Mouse (Mus musculus): ENCODE measurements around the gene Dglucy.

The Dglucy gene

DNA sequence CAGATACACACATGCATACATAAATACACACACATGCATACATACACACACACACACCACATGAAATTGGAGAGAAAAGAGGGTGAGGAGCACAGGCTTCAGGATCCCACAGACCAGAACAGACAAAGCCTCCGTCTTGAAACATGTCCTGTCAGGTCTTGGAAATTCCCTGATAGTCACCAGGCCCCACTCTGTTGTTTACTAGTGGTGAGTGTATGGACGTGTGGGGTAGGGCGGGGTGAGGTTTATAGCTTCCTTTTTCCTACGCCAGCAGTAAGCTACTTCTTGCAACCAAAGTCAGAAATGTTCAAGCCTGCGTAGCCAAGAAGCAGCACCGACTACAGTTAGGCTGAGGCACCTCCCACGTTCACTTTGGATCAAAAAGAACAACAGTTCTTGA, 104.3 kb downstream of the Dglucy start:
- peak; percentile 90 for DNase-seq (ENCODE audit: low spot score)

DNA sequence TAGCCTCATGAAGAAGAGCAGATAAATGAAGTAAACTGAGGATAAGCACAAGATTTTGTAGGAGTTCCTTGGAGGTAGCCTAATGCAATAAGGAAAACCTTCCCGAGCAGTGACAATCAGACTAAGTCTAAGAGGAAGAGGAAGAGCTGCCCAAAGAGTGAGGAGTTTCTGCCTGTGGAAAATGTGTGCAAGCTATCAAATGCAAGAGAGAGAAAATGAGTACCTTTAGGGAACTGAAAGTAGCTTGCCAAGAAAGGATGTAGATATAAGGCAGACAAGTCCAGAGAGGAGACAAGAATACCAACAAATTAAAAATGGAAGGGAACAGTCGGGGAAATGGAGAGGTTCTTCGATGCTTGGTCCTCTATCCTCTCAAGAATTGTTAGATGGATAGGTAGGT, 106.7 kb downstream of the Dglucy start:
- no peak for DNase-seq (ENCODE audit: low spot score)

DNA sequence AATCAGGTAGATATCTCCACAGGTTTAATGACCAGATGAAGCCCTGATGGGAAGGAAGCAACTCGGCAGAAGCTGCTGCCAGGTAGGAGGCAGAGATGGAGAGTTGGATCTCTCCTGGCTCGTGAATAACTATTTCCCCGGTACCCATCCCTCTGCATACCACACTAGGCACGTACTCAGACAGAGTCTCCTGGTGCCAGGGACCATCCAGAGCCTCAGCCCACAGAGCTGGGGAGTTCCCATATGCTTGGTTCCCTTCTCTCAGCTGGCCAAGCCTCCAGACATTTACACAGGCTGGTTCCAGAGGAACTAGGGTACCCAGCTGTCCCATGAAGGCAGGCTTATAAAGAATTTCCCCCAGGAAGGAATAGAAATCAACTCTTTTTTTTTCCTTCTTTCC, 108.0 kb downstream of the Dglucy start:
- DNase-seq (ENCODE audit: low spot score): no peak

DNA sequence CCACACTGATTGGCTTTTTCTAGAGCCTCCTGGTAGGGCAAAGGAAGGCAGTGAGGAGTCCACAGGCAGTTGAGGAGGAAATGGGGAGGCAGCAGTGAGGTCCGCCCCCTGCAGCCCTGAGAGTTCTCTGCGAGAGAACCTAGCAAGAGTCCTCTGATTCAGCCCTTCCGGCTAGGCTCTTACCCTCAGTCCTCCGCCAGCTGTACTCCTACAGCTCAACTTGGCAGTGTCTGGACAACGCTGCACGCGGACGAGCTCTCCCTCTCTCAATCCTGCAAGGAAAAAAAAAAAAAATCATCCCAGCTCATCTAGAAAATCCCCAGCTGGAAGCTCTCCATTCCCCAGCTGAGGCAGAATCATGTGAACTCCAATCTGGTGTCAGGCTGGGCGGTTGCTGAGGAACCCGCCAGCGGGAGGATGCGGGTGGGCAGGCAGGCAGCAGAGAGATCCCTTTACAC, 109.0 kb downstream of the Dglucy start:
- DNase-seq (ENCODE audit: low spot score): peak; percentile 73

DNA sequence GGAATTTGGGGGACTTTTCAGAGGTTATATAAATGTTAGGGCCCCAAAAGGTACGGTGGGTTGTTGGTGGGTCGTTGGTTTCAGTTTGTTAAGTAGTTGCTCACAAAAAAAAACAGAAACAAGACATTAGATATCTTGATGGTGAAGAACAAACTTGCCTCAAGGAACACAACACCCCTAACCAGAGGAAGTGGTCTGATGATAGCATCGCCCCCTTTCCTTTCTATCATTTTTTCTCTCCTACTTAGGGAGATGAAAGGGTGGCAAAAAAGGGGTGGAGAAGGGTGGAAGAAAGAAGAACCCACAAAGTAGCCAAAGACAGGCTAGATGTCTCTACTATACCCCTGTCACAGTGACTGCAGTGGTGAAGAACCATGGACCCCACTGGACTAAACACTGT, 111.7 kb downstream of the Dglucy start:
- DNase-seq (ENCODE audit: low spot score): peak; percentile 32

DNA sequence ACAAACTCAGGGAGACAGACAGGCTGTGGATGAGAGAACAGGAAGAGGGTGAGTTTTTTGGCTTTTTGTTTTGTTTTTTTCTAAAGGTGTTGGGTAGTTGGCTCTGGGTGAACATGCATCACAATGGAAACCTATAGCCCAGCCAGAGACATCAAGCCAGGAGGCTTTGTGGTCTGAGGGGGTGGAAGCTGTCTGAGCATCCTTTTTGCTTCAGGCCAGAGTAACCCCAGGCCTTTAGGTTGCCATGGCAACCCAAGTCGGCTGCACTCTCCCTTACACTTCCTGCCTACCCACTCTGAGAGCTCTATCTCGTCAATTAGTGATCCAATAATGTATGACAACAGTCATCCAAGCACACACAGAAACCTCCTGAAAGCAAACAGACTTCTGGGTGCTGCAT, 116.6 kb downstream of the Dglucy start:
- DNase-seq (ENCODE audit: low spot score): peak; percentile 86

DNA sequence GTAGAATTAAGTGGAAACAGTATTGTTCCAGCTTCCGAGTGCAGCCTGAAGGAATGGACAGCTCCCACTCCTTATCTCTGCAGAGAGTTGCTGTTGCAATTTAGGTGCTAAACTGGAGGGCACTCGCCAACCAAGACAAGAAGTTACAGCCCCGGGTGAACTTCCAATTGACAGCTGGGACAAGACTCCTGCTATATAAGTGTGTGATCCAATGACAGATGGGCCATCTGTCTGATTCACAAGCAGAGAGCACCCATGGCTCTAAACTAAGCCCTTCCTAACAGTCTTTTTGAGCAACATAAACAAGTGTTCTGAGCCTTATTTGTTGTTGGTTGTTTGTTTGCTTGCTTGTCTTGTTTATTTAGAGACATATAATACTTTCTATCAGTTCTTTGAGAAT, 117.8 kb downstream of the Dglucy start:
- no peak for DNase-seq (ENCODE audit: low spot score)

DNA sequence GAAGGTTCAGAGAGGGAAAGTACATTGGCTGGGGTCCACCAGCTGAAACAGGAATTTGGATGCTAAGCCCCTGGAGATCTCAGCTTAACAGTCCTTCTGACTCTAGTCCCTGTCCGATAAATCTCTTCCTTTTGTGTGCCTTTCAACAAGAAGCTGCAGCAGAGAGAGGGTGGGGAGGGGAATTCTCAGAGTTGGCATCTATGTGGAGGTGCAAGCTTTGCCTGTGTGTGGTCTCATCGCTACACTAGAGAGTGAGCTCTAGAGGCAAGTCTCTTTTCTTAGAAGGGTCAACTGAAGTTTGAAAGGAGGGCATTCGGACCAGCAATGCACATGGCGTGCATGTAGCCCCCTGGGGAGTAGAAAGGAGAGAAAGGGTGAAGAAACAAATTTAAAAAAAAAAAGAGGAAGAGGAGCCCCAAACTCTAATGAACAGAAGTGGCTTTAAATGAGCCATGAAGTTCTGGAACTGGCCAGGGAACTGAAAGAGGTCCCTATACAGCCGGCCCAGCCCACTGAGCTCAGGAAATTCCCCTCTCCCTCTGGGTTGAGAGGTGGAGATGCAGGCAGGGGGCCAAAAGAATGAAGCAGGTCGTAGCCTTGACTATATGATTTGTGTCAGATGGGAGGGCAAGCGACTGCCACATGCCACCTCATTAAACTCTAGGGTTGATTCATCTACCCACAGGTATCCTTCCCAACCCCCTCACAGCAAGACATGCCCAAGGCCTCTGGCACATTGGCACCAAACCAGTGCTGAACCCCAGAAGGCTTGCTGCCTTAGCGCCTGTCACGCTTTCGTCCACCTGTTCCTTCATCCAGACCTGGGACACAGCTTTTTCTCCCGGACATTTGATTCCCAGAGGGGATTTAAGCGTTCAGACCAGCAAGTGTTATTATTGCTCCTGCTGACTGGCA, 119.1 kb downstream of the Dglucy start:
- DNase-seq (ENCODE audit: low spot score): no peak

DNA sequence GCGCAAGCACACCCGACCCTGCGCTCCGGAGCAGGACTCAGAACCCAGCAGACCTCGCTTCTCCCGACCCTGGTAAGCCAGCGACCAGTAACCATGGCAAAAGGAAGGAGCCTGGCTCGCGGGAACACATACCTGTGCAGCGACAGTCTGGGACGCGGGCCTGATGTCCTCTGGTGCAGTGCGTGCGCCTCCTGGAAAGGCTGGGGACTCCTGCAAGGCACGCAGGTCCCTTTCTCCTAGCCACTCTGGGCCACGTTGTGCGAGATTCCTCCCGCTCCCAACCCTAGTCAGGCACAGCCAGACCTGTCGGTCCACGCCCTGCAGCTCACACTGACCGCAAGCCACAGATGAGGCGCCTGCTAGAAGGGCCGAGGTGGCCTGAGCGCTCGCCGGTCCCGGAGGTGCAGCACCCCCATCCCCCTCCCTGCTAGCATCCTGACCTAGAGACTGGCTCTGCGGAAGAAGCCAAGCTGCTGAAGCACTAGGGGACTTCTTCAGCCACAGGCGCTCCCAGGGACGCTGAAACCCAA, 120.3 kb downstream of the Dglucy start:
- DNase-seq (ENCODE audit: low spot score): peak; percentile 38

DNA sequence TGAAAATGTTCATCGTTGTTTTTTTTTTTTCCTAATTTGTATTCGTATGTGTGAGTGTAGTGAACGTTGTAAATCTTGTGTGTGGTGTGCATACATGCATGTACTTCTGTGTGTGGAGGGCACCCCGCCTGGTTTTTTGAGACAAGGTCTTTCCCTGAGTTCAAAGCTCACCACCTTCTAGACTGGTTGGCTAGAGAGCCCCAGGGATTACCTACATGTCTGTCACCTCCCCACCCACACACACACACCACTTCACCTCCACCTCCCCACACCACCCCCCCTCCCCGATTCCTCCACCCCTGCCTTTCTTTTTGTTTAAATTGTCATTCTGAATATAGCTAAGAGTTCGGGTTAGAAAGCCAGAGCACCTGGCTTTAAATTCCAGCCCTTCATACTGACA, 122.0 kb downstream of the Dglucy start:
- peak; percentile 35 for DNase-seq (ENCODE audit: low spot score)

DNA sequence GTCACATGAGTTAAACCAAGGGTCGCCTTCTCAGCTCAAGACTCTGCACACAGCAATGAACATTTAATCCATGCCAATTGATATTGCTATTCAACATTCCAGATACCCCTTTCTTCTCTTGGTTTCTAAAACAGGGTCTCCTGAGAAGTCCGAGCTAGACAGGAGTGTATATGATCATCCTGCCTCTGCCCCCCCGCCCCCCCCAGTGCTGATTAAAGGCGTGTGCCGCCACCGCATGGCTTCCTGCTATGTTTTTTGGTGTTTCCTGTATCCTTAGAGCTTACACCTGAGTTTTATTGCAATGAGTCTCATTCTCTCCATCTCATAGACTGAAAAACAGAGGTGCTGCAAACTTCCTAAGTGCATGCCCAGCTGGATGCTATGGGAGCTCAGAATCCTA, 122.5 kb downstream of the Dglucy start:
- DNase-seq (ENCODE audit: low spot score): peak; percentile 50

DNA sequence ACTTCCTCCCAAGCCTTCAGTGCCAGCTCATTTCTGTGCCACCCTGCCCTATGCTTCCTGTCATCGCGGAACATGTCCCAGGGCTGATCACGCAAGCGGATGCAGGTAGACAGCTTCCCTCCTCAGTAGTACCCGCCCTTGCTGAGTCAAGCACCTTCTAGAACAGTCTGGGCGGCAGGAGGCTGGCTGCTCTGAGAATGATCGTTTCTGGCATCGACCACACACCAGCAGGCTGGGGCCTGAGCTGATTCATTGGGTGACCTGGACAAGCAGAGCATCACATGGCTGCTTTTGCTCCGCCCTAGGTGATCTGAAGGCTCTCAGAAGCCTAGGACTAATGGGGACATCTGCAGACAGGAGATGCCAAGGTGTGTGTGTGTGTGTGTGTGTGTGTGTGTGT, 124.9 kb downstream of the Dglucy start:
- DNase-seq (ENCODE audit: low spot score): peak; percentile 92

DNA sequence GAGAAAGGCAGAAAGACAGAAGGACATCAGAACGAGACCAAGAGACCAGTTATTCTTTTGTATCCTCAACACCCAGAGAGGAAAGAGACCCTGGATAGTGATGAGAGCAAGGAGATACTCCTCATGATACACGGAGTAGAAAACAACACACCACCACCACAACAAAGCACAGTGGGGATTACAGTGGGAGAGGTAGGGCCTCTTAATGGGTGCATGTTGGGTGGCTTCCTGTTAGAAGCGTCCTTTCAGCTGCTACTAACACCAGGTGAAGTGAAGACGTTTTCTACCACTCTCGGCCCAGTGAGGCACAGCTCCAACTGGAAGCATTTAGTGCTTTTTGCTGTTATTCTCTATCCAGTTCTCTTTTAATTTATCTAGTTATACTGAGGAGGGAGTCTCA, 128.0 kb downstream of the Dglucy start:
- DNase-seq (ENCODE audit: low spot score): peak; percentile 68

DNA sequence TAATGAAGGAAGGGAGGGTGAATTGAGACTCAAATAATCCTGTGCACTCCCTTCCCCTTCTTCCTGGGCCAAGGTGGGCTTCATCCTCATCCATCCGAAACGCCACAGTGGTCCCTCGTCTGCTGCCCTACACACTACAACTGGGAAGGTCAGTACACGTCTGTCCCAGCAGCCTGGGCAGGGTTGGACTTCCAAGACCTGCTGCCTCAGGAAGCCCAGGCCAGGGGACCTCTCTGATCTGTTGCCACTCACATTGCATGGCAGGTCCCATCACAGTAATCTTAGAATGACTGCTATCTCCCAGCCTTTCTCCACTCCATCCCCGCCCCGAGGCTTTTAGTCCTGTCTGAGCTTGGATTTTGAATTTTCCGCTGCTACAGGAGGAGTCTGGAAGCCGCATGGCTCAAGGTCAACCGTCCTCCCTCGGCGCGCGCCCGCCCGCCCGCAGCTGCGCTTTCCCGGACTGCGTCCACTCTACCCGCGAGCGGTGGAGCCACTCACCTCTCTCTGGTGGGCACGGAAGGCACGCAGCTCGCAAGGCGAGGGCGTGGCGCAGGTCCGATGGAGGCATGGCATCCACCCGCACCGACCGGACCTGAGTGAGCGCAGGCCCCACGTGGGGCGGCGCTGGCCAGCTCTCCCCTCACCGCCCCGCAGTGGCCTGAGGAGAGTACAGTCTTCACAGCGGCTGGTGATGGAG, 128.9 kb downstream of the Dglucy start, which contains the start of gene Gpr68:
Gene Gpr68, minus strand, starts transcription at position 601 of the 700 bp plus-strand sequence.
- DNase-seq (ENCODE audit: low spot score): no peak

DNA sequence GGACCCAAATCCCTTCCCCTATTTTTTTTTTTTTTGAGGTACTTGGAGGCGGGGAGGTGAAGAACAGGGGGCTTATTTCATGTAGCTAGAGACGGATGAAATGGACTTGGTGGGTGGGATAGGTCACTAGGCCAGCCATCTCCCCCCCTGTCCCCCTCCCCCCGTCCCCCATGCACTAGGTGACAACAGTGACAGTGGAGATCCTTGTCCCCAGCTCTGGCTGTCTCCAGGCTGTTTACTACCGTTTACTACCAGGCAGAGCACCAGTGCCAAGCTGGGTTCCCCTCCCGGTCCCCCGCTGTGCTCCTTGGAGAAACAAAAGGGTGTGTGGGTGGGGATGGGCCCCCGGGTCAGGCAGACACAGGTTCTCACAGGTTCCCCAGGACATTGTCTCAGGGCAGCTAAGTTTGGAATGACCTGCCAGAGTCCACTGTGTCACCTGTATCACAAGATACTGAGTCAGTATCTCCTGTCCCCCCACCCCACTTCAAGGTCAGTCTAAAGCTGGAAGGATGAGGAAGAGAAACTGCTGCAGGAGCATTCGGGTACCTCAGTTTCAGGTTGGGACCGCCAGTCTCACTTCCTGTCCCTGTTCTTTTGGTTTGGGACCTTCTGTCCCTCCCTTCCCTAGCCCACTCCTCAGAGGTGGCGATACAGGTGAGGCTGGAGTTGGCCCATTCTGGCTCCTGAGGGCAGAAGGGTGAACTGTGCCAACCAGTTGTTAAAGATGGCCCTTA, 129.6 kb downstream of the Dglucy start:
- no peak for DNase-seq (ENCODE audit: low spot score)

DNA sequence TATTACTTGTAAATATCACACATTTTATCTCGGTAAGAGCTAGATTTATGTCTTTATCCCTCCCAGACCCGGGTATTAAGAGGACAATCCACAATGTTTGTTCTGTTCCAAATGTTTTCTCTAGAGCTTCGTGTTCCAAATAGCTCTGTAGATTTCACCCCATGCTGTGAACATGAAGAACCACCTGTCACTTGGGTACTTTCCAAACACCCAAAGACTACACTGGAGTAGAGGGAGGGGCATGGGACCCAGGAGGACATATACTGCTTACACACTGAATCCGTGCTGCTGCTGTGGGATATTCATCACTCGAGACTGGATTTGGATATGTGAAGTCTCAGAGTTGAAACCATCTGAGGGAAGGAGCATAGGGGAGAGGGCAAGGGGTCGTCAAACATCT, 130.9 kb downstream of the Dglucy start:
- DNase-seq (ENCODE audit: low spot score): no peak

DNA sequence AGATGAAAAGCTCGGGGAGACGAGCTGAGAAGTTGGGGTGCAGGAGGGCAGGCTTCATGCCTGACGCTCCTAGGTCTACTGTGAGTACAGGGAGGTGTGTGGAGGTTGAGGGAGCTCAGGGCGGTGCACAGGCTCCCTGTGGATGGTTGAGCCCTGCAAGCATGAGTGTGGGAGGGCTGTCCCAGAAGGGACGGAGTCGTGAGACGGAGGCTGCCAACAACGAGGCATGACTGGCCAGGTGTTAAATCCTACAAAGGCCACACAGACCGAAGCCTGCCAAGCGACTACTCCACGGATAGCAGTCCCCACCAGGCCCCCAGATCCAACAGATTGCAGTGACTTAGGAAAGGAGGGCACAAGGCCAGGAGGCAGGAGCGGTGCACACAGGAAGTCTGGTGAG, 131.9 kb downstream of the Dglucy start:
- no peak for DNase-seq (ENCODE audit: low spot score)

DNA sequence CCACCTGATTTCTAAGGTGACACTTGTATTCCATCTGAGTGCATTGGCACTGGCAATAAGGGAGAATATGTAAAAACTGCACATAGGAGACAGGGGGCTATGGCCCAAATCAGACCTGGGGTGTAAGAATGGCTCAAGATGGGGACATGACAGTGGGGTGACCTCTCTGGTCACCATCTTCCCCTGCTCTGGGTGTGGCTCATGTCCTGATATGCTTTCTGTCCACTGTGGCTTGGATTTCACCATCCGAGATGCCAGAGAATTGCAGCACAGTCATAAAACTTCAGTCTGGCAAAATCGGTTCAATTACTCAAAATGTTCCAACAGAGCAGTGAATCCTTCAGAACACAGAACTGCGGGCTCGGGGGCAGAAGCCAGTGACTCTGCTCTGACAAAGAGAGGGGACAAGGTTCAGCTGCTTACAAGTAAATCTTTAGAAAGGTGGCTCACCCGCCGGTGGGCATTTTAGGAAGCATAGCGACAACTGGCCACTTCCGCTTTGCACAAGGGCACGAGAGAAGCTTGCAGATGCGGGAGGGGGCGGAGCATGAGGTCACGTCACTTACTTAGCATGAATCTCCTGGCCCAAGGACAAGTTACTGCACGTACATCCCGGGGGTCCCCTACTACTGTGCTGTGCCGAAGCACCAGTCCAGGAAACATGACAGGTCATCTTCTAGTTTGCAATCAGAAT, 145.9 kb downstream of the Dglucy start:
- DNase-seq (ENCODE audit: low spot score): no peak

DNA sequence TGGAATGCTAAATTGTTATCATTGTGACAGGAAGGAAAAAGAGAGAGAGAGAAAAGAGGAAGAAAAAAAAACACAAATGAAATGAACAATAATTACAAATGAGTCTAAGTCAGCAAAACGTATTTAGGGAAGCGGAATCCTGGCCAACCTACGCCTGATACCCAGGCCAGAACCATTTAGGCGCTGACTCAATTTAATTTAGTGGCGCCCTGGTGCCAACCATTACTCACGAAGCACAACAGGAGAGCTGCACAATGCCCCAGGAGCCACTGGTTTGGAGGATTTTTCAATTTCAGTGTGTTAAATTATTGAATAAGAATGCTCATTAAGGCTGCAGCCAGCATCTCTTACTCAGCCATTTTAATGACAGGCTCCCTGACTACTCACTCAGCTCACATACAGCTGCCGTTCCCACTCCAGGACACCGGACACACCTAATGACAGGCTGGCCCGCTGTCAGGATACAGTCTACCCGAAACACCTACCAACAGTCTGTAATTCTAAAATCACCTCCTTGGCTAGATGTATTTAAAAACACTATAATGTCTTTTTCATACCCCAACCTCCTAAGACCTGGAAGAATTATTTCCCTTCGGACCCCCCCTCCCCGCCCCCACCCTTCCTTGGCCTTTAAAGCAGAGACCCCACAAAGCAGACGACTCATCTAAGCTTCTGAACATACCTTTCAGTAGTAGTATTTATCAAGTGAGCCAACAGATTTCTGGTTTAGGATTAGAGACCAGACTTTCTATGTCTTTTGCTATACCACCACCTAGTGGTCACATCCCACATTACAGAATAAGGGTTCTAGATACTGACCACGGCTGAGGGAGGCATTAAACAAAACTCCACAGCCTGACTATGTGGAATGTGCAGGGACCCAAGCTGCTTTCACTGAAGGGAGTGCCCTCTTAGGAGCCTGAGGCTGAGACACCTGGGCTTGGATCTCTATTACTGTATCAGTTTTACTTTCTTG, 147.1 kb downstream of the Dglucy start:
- peak; percentile 67 for DNase-seq (ENCODE audit: low spot score)

DNA sequence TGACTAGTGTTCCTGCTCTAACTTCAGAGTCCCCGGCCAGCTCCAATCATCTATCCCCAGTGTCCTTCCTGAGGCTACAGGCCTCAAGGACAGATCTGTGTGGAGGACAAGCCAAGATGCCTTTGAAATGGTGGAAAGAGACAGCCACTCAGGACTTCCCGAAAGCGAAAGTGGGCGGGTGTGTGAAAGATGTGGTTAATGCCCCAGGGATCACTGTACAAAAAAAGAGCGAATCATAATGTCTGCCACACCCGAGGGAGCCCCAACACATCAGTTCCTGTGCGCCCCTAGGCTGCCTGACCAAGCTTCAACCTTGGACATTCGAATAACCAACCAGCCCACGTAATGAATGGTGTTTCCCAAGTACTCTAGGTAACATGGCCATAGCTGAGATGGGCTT, 149.4 kb downstream of the Dglucy start:
- no peak for DNase-seq (ENCODE audit: low spot score)
